Mouse (Mus musculus): ENCODE data around the gene Oard1. TPM values are rescaled to one million over a fixed set of nuclear protein-coding genes. Genes with fewer than 3 reads are reported as not detected.

The Oard1 gene
- total and polyA plus RNA-seq, 2 experiments from 2014 or later: 10.2 to 34.4 TPM

DNA sequence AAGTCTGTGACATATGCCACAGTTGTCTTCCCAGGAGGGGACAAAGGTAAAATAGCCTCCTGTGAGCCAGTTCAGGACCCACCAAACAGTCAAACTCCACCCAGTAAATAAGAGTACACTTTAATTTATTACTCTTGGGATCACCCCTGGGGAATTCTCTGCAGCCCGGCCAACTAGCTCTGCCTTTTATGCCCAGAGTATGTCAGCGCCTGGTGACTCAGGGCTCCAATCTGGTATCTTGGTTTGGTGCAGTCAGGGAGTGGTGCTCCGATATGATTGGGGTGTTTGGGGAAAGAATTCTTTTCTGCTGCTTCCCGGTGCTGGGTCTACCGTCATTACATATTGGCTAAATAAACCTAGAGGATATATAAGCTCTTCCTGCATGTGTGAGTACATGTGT lies 43.0 kb upstream of the Oard1 start:
- DNase-seq (ENCODE audit: low spot score) (no peak), ATAC-seq (no peak)
- no peaks in the 10 kb centered on the region for H3K9me3 ChIP-seq (ENCODE audit: low read length)
- H3K27me3 ChIP-seq (ENCODE audit: insufficient read depth, low read length): no peaks in the 10 kb centered on the region
- no peak overlapping the region for H3K27ac ChIP-seq
- H3K9ac ChIP-seq (replicated peaks; ENCODE audit: low read length): no peak overlapping the region
- no peaks in the 10 kb centered on the region for H3K36me3 ChIP-seq (ENCODE audit: insufficient read depth, low read length)
- no peaks in the 10 kb centered on the region for H3K4me1 ChIP-seq (ENCODE audit: insufficient read depth, low read length)
- TF ChIP-seq CTCF (IDR thresholded peaks at IDR 0.05; ENCODE audit: low read depth): no peak
- H3K4me3 ChIP-seq (ENCODE audit: low read length): no peak overlapping the region
- WGBS: 85% methylated on average over 5 of the region's 5 CpGs
- H3K4me2 ChIP-seq (ENCODE audit: low read depth, low read length): no peak overlapping the region

DNA sequence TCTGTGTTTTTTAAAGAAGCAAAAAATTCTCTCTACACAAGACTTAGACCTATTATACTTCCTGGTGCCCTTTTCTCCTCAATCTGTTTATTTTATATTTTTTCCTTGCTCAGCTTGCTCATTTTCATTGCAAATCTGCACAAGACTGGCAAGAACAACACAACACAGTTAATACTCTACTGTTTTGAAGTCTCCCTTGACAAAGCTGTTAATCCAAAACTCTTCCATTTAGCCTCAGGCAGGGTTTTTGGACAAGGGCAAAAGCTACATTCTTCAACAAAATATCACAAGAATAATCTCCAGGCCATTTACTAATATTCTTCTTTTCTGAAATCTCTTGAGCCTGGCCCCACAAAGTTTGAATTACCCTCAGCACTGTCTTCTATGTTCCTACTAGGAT lies 38.2 kb upstream of the Oard1 start:
- H3K9ac ChIP-seq (replicated peaks; ENCODE audit: low read length): no peak overlapping the region
- no peak overlapping the region for H3K27ac ChIP-seq
- H3K4me2 ChIP-seq (ENCODE audit: low read depth, low read length): no peak overlapping the region
- no peaks in the 10 kb centered on the region for H3K4me1 ChIP-seq (ENCODE audit: insufficient read depth, low read length)
- no peaks in the 10 kb centered on the region for H3K9me3 ChIP-seq (ENCODE audit: low read length)
- no peak overlapping the region for H3K4me3 ChIP-seq (ENCODE audit: low read length)
- no peak for TF ChIP-seq CTCF (IDR thresholded peaks at IDR 0.05; ENCODE audit: low read depth)
- no peak for DNase-seq (ENCODE audit: low spot score)
- H3K27me3 ChIP-seq (ENCODE audit: insufficient read depth, low read length): no peaks in the 10 kb centered on the region
- ATAC-seq: no peak
- no peaks in the 10 kb centered on the region for H3K36me3 ChIP-seq (ENCODE audit: insufficient read depth, low read length)

DNA sequence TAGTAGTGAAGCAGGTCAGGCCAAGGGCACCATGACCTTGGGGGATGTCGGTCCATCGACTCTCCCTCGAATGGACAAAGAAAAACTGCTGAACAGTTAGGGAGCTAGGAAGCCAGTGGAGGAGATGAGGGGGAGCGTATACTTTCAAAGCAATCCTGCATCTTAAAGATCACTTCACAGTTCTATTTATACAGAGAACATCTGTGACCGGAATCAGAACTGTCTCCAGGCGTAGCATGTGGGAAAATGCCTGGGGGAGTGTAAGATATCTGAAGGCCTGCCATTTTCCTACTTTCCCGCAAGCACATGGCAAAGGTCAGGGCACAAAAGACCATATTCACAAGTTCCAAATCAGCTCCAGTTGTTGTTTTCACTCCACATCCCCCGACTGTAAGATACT lies 36.8 kb upstream of the Oard1 start:
- Histone ChIP-seq H3K27ac (no peak overlapping the region), H3K4me3 (ENCODE audit: low read length) (no peak overlapping the region), H3K4me1 (ENCODE audit: insufficient read depth, low read length) (no peaks in the 10 kb centered on the region), H3K9me3 (ENCODE audit: low read length) (no peaks in the 10 kb centered on the region), H3K4me2 (ENCODE audit: low read depth, low read length) (no peak overlapping the region), H3K9ac (replicated peaks; ENCODE audit: low read length) (no peak overlapping the region), H3K27me3 (ENCODE audit: insufficient read depth, low read length) (no peaks in the 10 kb centered on the region), H3K36me3 (ENCODE audit: insufficient read depth, low read length) (no peaks in the 10 kb centered on the region)
- no peak for TF ChIP-seq CTCF (IDR thresholded peaks at IDR 0.05; ENCODE audit: low read depth)
- DNase-seq (ENCODE audit: low spot score) (no peak), ATAC-seq (no peak)
- WGBS: 81% methylated on average over 8 of the region's 8 CpGs

DNA sequence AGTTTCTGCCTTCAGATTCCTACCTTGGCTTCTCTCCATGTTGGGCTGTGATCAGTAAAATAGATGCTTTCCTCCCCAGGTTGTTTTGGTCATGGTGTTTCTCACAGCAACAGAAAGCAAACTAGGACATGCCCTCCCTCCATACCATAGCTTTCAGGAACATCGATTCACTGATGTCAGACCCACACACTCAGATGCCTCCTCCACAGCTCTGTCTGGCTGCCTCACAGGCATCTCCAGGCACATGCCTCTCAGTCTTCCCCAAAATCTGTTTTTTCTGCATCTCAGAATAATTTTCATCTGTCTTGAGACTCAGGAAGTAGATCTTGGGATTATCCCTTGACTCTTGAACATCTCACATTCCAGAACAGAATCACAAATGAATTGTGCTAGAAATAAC lies 33.7 kb upstream of the Oard1 start:
- 86% methylated on average over 1 of the region's 1 CpGs for WGBS
- no peak for ATAC-seq

DNA sequence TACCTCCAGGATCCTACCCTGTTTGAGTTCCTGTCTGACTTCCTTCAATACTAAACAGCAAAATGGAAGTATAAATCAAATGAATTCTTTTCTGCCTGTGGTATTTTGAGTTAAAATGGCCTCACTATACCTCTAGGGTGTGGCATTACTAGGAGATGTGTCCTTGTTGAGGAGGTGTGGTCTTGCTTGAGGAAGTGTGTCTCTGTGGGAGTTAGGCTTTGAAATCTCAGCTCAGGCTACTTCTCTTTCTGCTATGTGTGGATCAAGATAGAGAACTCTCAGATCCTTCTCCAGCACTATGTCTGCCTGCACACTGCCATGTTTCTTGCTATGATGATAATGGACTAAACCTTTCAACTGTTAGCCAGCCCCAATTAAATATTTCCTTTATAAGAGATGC lies 30.8 kb upstream of the Oard1 start:
- H3K4me1 ChIP-seq (ENCODE audit: insufficient read depth, low read length): no peaks in the 10 kb centered on the region
- no peak overlapping the region for H3K27ac ChIP-seq
- TF ChIP-seq CTCF (IDR thresholded peaks at IDR 0.05; ENCODE audit: low read depth): no peak
- no peaks in the 10 kb centered on the region for H3K9me3 ChIP-seq (ENCODE audit: low read length)
- no peak overlapping the region for H3K4me2 ChIP-seq (ENCODE audit: low read depth, low read length)
- no peaks in the 10 kb centered on the region for H3K36me3 ChIP-seq (ENCODE audit: insufficient read depth, low read length)
- no peak overlapping the region for H3K4me3 ChIP-seq (ENCODE audit: low read length)
- no peaks in the 10 kb centered on the region for H3K27me3 ChIP-seq (ENCODE audit: insufficient read depth, low read length)
- DNase-seq (ENCODE audit: low spot score) (no peak), ATAC-seq (no peak)
- H3K9ac ChIP-seq (replicated peaks; ENCODE audit: low read length): no peak overlapping the region

More for the DNA sequence above, 33.7 kb upstream of the Oard1 start:
- Histone ChIP-seq H3K4me3 (ENCODE audit: low read length) (no peak overlapping the region), H3K27me3 (ENCODE audit: insufficient read depth, low read length) (no peaks in the 10 kb centered on the region), H3K9me3 (ENCODE audit: low read length) (no peaks in the 10 kb centered on the region), H3K9ac (replicated peaks; ENCODE audit: low read length) (no peak overlapping the region), H3K4me2 (ENCODE audit: low read depth, low read length) (no peak overlapping the region), H3K36me3 (ENCODE audit: insufficient read depth, low read length) (no peaks in the 10 kb centered on the region), H3K4me1 (ENCODE audit: insufficient read depth, low read length) (no peaks in the 10 kb centered on the region), H3K27ac (no peak overlapping the region)
- TF ChIP-seq CTCF (IDR thresholded peaks at IDR 0.05; ENCODE audit: low read depth): no peak
- DNase-seq (ENCODE audit: low spot score): no peak

DNA sequence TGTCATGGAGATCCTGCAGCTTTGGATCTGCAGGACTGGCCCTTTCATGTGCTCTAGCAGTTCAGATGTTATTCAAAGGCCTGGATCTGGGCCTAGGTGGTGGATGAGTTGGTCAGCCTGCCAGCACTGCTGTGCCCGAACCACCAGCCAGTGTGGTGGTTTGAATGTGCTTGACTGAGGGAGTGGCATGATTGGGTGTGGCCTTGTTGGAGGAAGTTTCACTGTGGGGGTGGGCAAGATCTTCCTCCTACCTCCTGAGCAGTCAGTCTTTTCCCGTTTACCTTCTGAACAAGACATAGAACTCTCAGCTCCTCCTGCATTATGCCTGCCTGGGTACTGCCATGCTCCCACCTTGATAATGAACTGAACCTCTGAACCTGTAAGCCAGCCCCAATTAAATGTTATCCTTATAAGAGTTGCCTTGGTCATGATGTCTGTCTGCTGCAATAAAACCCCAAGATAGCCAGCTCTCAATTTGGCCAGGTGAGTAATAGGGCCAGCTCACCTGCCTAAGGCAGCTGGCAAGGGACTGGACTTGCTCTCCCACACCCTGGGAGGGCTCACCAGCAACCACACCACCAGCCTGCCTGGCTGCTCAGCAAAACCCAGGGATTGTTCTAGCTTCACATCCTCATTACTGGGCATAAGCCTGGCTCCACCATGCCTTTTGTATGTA lies 23.9 kb upstream of the Oard1 start:
- Histone ChIP-seq H3K4me2 (ENCODE audit: low read depth, low read length) (no peak overlapping the region), H3K27ac (no peak overlapping the region), H3K4me3 (ENCODE audit: low read length) (no peak overlapping the region), H3K27me3 (ENCODE audit: insufficient read depth, low read length) (no peaks in the 10 kb centered on the region), H3K9ac (replicated peaks; ENCODE audit: low read length) (no peak overlapping the region), H3K4me1 (ENCODE audit: insufficient read depth, low read length) (no peaks in the 10 kb centered on the region), H3K9me3 (ENCODE audit: low read length) (no peaks in the 10 kb centered on the region), H3K36me3 (ENCODE audit: insufficient read depth, low read length) (peaks cover 43% of the 10 kb centered on the region)
- no peak for TF ChIP-seq CTCF (IDR thresholded peaks at IDR 0.05; ENCODE audit: low read depth)
- DNase-seq (ENCODE audit: low spot score) (no peak), ATAC-seq (no peak)
- 71% methylated on average over 2 of the region's 2 CpGs for WGBS

DNA sequence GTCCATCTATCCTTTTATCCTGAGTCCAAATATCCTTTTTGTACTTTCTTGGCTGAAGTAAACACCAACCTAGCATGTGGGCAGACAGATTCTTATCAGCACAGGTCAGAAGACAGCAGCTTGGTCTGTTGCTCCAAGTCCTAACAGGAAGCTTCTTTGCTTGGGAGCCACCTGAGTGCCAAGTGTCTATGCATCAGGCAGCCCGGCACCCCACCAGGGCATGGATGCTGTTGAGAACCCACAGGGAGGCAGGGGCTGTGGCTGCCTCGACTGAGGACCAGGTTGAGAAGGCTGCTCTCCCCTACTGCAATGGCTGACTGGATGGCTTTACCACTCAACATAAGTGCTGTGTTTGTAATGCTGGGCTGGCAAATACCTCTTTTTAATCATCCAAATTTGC lies 21.1 kb upstream of the Oard1 start:
- no peak for TF ChIP-seq CTCF (IDR thresholded peaks at IDR 0.05; ENCODE audit: low read depth)
- Histone ChIP-seq H3K36me3 (ENCODE audit: insufficient read depth, low read length) (peaks cover 68% of the 10 kb centered on the region), H3K27me3 (ENCODE audit: insufficient read depth, low read length) (no peaks in the 10 kb centered on the region), H3K4me3 (ENCODE audit: low read length) (no peak overlapping the region), H3K27ac (no peak overlapping the region), H3K4me2 (ENCODE audit: low read depth, low read length) (no peak overlapping the region), H3K4me1 (ENCODE audit: insufficient read depth, low read length) (no peaks in the 10 kb centered on the region), H3K9me3 (ENCODE audit: low read length) (no peaks in the 10 kb centered on the region), H3K9ac (replicated peaks; ENCODE audit: low read length) (no peak overlapping the region)
- ATAC-seq: no peak
- no peak for DNase-seq (ENCODE audit: low spot score)
- 85% methylated on average over 2 of the region's 2 CpGs for WGBS

Measured in hindbrain, postnatal 0 days (tissue).